Mouse (Mus musculus): ENCODE data around the gene Cnot2. TPM values are rescaled to one million over a fixed set of nuclear protein-coding genes. Genes with fewer than 3 reads are reported as not detected.
A peak's percentile ranks its signal among the peaks of the same experiment; 100 is the strongest.
"Not testable (repeated sequence)": the region's sequence is repeated elsewhere in the genome, so short reads cannot be mapped to it uniquely, and the experiment has no call there.

The Cnot2 gene
- polyA plus RNA-seq, 1 experiment = 4.9 TPM

- TF ChIP-seq GATA1 (IDR thresholded peaks at IDR 0.05; ENCODE audit: borderline replicate concordance, low read length) = no peak
- TF ChIP-seq FLI1 (IDR thresholded peaks at IDR 0.05; ENCODE audit: low read length) = no peak
- Histone ChIP-seq H3K4me1 (peaks cover 29% of the 10 kb centered on the region), H3K9me3 (no peaks in the 10 kb centered on the region), H3K4me3 (replicated peaks) (peak overlapping the region; percentile 95), H3K36me3 (replicated peaks; ENCODE audit: low read length) (peaks cover 21% of the 10 kb centered on the region), H3K27me3 (replicated peaks) (no peaks in the 10 kb centered on the region)
Observed at GRCm38 (mm10) chr10:116580591-116581358, 536 bp downstream of the Cnot2 start.

- Histone ChIP-seq H3K27me3 (replicated peaks) (no peaks in the 10 kb centered on the region), H3K9me3 (no peaks in the 10 kb centered on the region), H3K4me3 (replicated peaks) (peak overlapping the region; percentile 54), H3K4me1 (peaks cover 39% of the 10 kb centered on the region), H3K36me3 (replicated peaks; ENCODE audit: low read length) (peaks cover 9% of the 10 kb centered on the region)
- TF ChIP-seq FLI1 (IDR thresholded peaks at IDR 0.05; ENCODE audit: low read length) = no peak
Observed at GRCm38 (mm10) chr10:116579478-116579877, 1.8 kb downstream of the Cnot2 start.

GRCm38 (mm10) chr10:116578375-116578774, 2.9 kb downstream of the Cnot2 start:
- Histone ChIP-seq H3K27me3 (replicated peaks) (no peaks in the 10 kb centered on the region), H3K4me3 (replicated peaks) (no peak overlapping the region), H3K9me3 (no peaks in the 10 kb centered on the region), H3K4me1 (peaks cover 45% of the 10 kb centered on the region), H3K36me3 (replicated peaks; ENCODE audit: low read length) (peaks cover 5% of the 10 kb centered on the region)
- TF ChIP-seq GATA1 (IDR thresholded peaks at IDR 0.05; ENCODE audit: borderline replicate concordance, low read length) (no peak), FLI1 (IDR thresholded peaks at IDR 0.05; ENCODE audit: low read length) (no peak)

- Histone ChIP-seq H3K4me1 (peaks cover 45% of the 10 kb centered on the region), H3K27me3 (replicated peaks) (no peaks in the 10 kb centered on the region), H3K9me3 (no peaks in the 10 kb centered on the region), H3K4me3 (replicated peaks) (no peak overlapping the region), H3K36me3 (replicated peaks; ENCODE audit: low read length) (no peaks in the 10 kb centered on the region)
- TF ChIP-seq FLI1 (IDR thresholded peaks at IDR 0.05; ENCODE audit: low read length) (no peak), GATA1 (IDR thresholded peaks at IDR 0.05; ENCODE audit: borderline replicate concordance, low read length) (no peak)
Observed at GRCm38 (mm10) chr10:116577181-116577580, 4.1 kb downstream of the Cnot2 start.

- H3K4me3 ChIP-seq (replicated peaks); H3K36me3 ChIP-seq (replicated peaks; ENCODE audit: low read length): not testable (repeated sequence)
Observed at GRCm38 (mm10) chr10:116576071-116576470, 5.2 kb downstream of the Cnot2 start.

GRCm38 (mm10) chr10:116570526-116570925, 10.8 kb downstream of the Cnot2 start:
- Histone ChIP-seq H3K27me3 (replicated peaks) (no peaks in the 10 kb centered on the region), H3K4me3 (replicated peaks) (no peak overlapping the region), H3K4me1 (peaks cover 50% of the 10 kb centered on the region), H3K36me3 (replicated peaks; ENCODE audit: low read length) (no peaks in the 10 kb centered on the region), H3K9me3 (no peaks in the 10 kb centered on the region)
- TF ChIP-seq GATA1 (IDR thresholded peaks at IDR 0.05; ENCODE audit: borderline replicate concordance, low read length) = no peak

More at GRCm38 (mm10) chr10:116576071-116576470, 5.2 kb downstream of the Cnot2 start:
- not testable (repeated sequence) for H3K27me3 ChIP-seq (replicated peaks); H3K9me3 ChIP-seq
- peaks cover 50% of the 10 kb centered on the region for H3K4me1 ChIP-seq

GRCm38 (mm10) chr10:116568539-116568938, 12.8 kb downstream of the Cnot2 start:
- H3K4me3 ChIP-seq (replicated peaks) = no peak overlapping the region

GRCm38 (mm10) chr10:116567491-116568405, 13.6 kb downstream of the Cnot2 start:
- no peaks in the 10 kb centered on the region for H3K9me3 ChIP-seq
- no peak for TF ChIP-seq GATA1 (IDR thresholded peaks at IDR 0.05; ENCODE audit: borderline replicate concordance, low read length)
- TF ChIP-seq FLI1 (IDR thresholded peaks at IDR 0.05; ENCODE audit: low read length) = no peak
- H3K36me3 ChIP-seq (replicated peaks; ENCODE audit: low read length) = peaks cover 4% of the 10 kb centered on the region
- no peaks in the 10 kb centered on the region for H3K27me3 ChIP-seq (replicated peaks)
- H3K4me3 ChIP-seq (replicated peaks) = no peak overlapping the region
- H3K4me1 ChIP-seq = peaks cover 35% of the 10 kb centered on the region

More at GRCm38 (mm10) chr10:116568539-116568938, 12.8 kb downstream of the Cnot2 start:
- H3K4me1 ChIP-seq = peaks cover 43% of the 10 kb centered on the region
- H3K9me3 ChIP-seq = no peaks in the 10 kb centered on the region
- no peaks in the 10 kb centered on the region for H3K27me3 ChIP-seq (replicated peaks)
- H3K36me3 ChIP-seq (replicated peaks; ENCODE audit: low read length) = peaks cover 4% of the 10 kb centered on the region
- TF ChIP-seq FLI1 (IDR thresholded peaks at IDR 0.05; ENCODE audit: low read length) = no peak
- no peak for TF ChIP-seq GATA1 (IDR thresholded peaks at IDR 0.05; ENCODE audit: borderline replicate concordance, low read length)

GRCm38 (mm10) chr10:116566492-116566891, 14.8 kb downstream of the Cnot2 start:
- H3K9me3 ChIP-seq; H3K4me3 ChIP-seq (replicated peaks); H3K36me3 ChIP-seq (replicated peaks; ENCODE audit: low read length); H3K27me3 ChIP-seq (replicated peaks): not testable (repeated sequence)
- peaks cover 31% of the 10 kb centered on the region for H3K4me1 ChIP-seq
